Mouse (Mus musculus) central nervous system, embryonic 14 days (tissue): ENCODE results near the gene Metap1d. TPM values are rescaled to one million over a fixed set of nuclear protein-coding genes. Genes with fewer than 3 reads are reported as not detected.

Source experiments
- polyA plus RNA-seq: library from polyadenylated mRNA; depleted of rRNA; stranded (reverse); fragments of >200 nt; gene quantifications from 2 replicates; pipeline ENCODE4 v1.2.3, GENCODE M21; 2012; rRNA removed

The Metap1d gene
- 70.6 and 71.1 TPM in 2 replicates for polyA plus RNA-seq

GRCm38 (mm10) chr2:71453161-71453916, at the start of gene Metap1d:
TSS of gene Metap1d (plus strand) at chr2:71453276.

GRCm38 (mm10) chr2:71528014-71528713, 75.1 kb downstream of the Metap1d start, which contains the start of gene Dlx1:
TSS of gene Dlx1 (plus strand) at chr2:71528113.

GRCm38 (mm10) chr2:71546640-71547071, 93.6 kb downstream of the Metap1d start, which contains the start of gene Dlx2:
TSS of gene Dlx2 (minus strand) at chr2:71546754.

Other genes with a start within 250 kb of the Metap1d start
- gene Dync1i2, start 241.6 kb upstream of the Metap1d start, polyA plus RNA-seq, result 240 and 246 TPM in 2 replicates
- gene Slc25a12, start 85.5 kb upstream of the Metap1d start, polyA plus RNA-seq, result 55.9 and 56.6 TPM in 2 replicates
- 49.3 and 60.6 TPM in 2 replicates for gene Hat1, start 64.3 kb upstream of the Metap1d start, polyA plus RNA-seq
- gene Dlx1, start 74.8 kb downstream of the Metap1d start, polyA plus RNA-seq, result 85.5 and 169 TPM in 2 replicates
- gene Dlx2, start 93.5 kb downstream of the Metap1d start, polyA plus RNA-seq, result 23.7 and 44.1 TPM in 2 replicates